Comparison of ENCODE assay signal across 10 mouse cellular contexts in genomic region chr8:119838983-119839340, GRCm38 (mm10). TPM values are rescaled to one million over a fixed set of nuclear protein-coding genes. Genes with fewer than 3 reads are reported as not detected.
DNase-seq lines count a peak whose midpoint lies in the region; ATAC-seq lines count a peak whose summit lies in the region.
"Had no signal": no experiment of that assay in that cellular context is flagged by ENCODE, and none has a peak within 500 bp of the region (broad histone marks: within the 10 kb centered on the region; RNA-seq: fewer than 3 reads in every experiment).

No protein-coding gene starts in this region.

- peak overlapping the region; percentile 6; the same call in 1 of the 2 replicates for H3K9ac ChIP-seq in heart, embryonic 11.5 days (ENCODE audit: low read depth, low read length)
- peak overlapping the region; percentile 79 for H3K9ac ChIP-seq in hindbrain, embryonic 11.5 days (ENCODE audit: low read depth, low read length)
- peak overlapping the region; percentile 70 for H3K9ac ChIP-seq in midbrain, embryonic 11.5 days (ENCODE audit: low read length)

- no peak for ATAC-seq in heart, embryonic 11.5 days (replicated peaks; ENCODE audit: insufficient number of reproducible peaks, low FRiP score, low TSS enrichment)
- no peak for ATAC-seq in hindbrain, embryonic 11.5 days (ENCODE audit: low FRiP score)
- no peak for ATAC-seq in midbrain, embryonic 11.5 days (ENCODE audit: low FRiP score)

- peak overlapping the region; percentile 96 for H3K4me2 ChIP-seq in heart, embryonic 11.5 days
- H3K4me2 ChIP-seq in hindbrain, embryonic 11.5 days (replicated peaks; ENCODE audit: low read depth, low read length) = peak overlapping the region; percentile 86
- peak overlapping the region; percentile 84 for H3K4me2 ChIP-seq in midbrain, embryonic 11.5 days

- no peak for DNase-seq in heart, adult 18-20 months
- peak; percentile 49 for DNase-seq in ES-CJ7 (ENCODE audit: low read depth, low spot score)
- peak; percentile 19 for DNase-seq in hindbrain, embryonic 11.5 days (ENCODE audit: low spot score)
- DNase-seq in midbrain, embryonic 11.5 days (ENCODE audit: low spot score, missing footprints) = no peak
- no peak for DNase-seq in adrenal gland, adult 2 months
- no peak for DNase-seq in kidney, postnatal 10 days
- DNase-seq in adrenal gland, postnatal 36 days = no peak
- DNase-seq: cerebellum, adult 8-10 months; lung, postnatal 14 days had no signal

- 67% methylated on average over 4 of the region's 4 CpGs for WGBS in heart, embryonic 11.5 days (ENCODE audit: insufficient replicate concordance)
- WGBS in hindbrain, embryonic 11.5 days = 58% methylated on average over 4 of the region's 4 CpGs
- 51% methylated on average over 4 of the region's 4 CpGs for WGBS in midbrain, embryonic 11.5 days

- peaks cover 26% of the 10 kb centered on the region for H3K4me1 ChIP-seq in heart, embryonic 11.5 days (ENCODE audit: control insufficient read depth, insufficient read depth, low read length)
- peaks cover 11% of the 10 kb centered on the region for H3K4me1 ChIP-seq in hindbrain, embryonic 11.5 days (replicated peaks; ENCODE audit: control insufficient read depth, insufficient read depth, low read length)
- peaks cover 36% of the 10 kb centered on the region for H3K4me1 ChIP-seq in midbrain, embryonic 11.5 days (ENCODE audit: control insufficient read depth, insufficient read depth, low read length)

- H3K27ac ChIP-seq in heart, embryonic 11.5 days (ENCODE audit: low read depth, low read length) = 0 out of 2 replicates have a peak overlapping the region, but pooled peaks have one; percentile 3
- peak overlapping the region; percentile 56 for H3K27ac ChIP-seq in hindbrain, embryonic 11.5 days (ENCODE audit: low read depth, low read length)
- H3K27ac ChIP-seq in midbrain, embryonic 11.5 days (ENCODE audit: low read depth, low read length) = peak overlapping the region; percentile 44

- H3K36me3 ChIP-seq in heart, embryonic 11.5 days (ENCODE audit: control insufficient read depth, insufficient read depth, low read length) = no peaks in the 10 kb centered on the region
- no peaks in the 10 kb centered on the region for H3K36me3 ChIP-seq in hindbrain, embryonic 11.5 days (ENCODE audit: control insufficient read depth, insufficient read depth, low read length)
- H3K36me3 ChIP-seq in midbrain, embryonic 11.5 days (ENCODE audit: control insufficient read depth, insufficient read depth, low read length) = no peaks in the 10 kb centered on the region

- peak overlapping the region; percentile 70 for H3K4me3 ChIP-seq in heart, embryonic 11.5 days (ENCODE audit: low read depth, low read length)
- H3K4me3 ChIP-seq in hindbrain, embryonic 11.5 days (ENCODE audit: low read depth, low read length) = peak overlapping the region; percentile 67
- peak overlapping the region; percentile 68 for H3K4me3 ChIP-seq in midbrain, embryonic 11.5 days (ENCODE audit: low read depth, low read length)

- 0 out of 2 replicates have a peak, but pooled peaks cover 3% of the 10 kb centered on the region for H3K27me3 ChIP-seq in heart, embryonic 11.5 days (ENCODE audit: control insufficient read depth, insufficient read depth, low read length)
- H3K27me3 ChIP-seq in hindbrain, embryonic 11.5 days (ENCODE audit: control insufficient read depth, insufficient read depth, low read length) = no peaks in the 10 kb centered on the region
- H3K27me3 ChIP-seq in midbrain, embryonic 11.5 days (ENCODE audit: control insufficient read depth, insufficient read depth, low read length) = no peaks in the 10 kb centered on the region

- H3K9me3 ChIP-seq in heart, embryonic 11.5 days (replicated peaks; ENCODE audit: control insufficient read depth, low read length) = no peaks in the 10 kb centered on the region
- H3K9me3 ChIP-seq in hindbrain, embryonic 11.5 days (ENCODE audit: control insufficient read depth, low read length) = no peaks in the 10 kb centered on the region
- no peaks in the 10 kb centered on the region for H3K9me3 ChIP-seq in midbrain, embryonic 11.5 days (ENCODE audit: control insufficient read depth, low read length)

RNA-seq across cellular contexts. Expression of gene Cotl1, which starts 1.4 kb away (rescaled TPM):
- polyA plus RNA-seq in heart, embryonic 11.5 days (2014; fragmentation: Nextera tagmentation; extraction: Ambion mirVana) = 110 and 142 TPM in 2 replicates
- 10 to 100 TPM; 16.7 to 22.9 TPM for total RNA-seq in heart, adult 18-20 months (2021)
- 458 and 496 TPM in 2 replicates for polyA plus RNA-seq in hindbrain, embryonic 11.5 days (2014; fragmentation: Nextera tagmentation; extraction: Ambion mirVana)
- polyA plus RNA-seq in midbrain, embryonic 11.5 days (2014; fragmentation: Nextera tagmentation; extraction: Ambion mirVana) = 411 and 445 TPM in 2 replicates
- total RNA-seq in adrenal gland, adult 2 months (2021) = 10 to 100 TPM; 45.4 to 50.4 TPM
- 156 TPM in 2 replicates for polyA plus RNA-seq in adrenal gland, adult 2 months (2012; rRNA removed)
- total RNA-seq in adrenal gland, postnatal 36 days (2021) = 10 to 100 TPM; 44.4 to 51.3 TPM

RNA-seq across cellular contexts. Expression of gene Klhl36, which starts 23.1 kb away (rescaled TPM):
- 8.6 and 8.9 TPM in 2 replicates for polyA plus RNA-seq in heart, embryonic 11.5 days (2014; fragmentation: Nextera tagmentation; extraction: Ambion mirVana)
- total RNA-seq in heart, adult 18-20 months (2021) = 1 to 10 TPM; 2.3 to 3.0 TPM
- 9.2 and 9.3 TPM in 2 replicates for polyA plus RNA-seq in hindbrain, embryonic 11.5 days (2014; fragmentation: Nextera tagmentation; extraction: Ambion mirVana)
- polyA plus RNA-seq in midbrain, embryonic 11.5 days (2014; fragmentation: Nextera tagmentation; extraction: Ambion mirVana) = 8.2 and 10.2 TPM in 2 replicates
- total RNA-seq in adrenal gland, adult 2 months (2021) = 10 to 100 TPM in 1 of 2 experiments, 1 to 10 TPM in 1; 4.3 to 11.3 TPM
- polyA plus RNA-seq in adrenal gland, adult 2 months (2012; rRNA removed) = 19.8 and 25.5 TPM in 2 replicates
- 1 to 10 TPM; 5.0 to 10.0 TPM for total RNA-seq in adrenal gland, postnatal 36 days (2021)

Comparison
In these comparisons a context has a peak if more than half of its experiments do, and no peak if none do; other contexts are left out.
1. H3K27ac ChIP-seq: peak in every context shown above with its lines; median percentile 56 in hindbrain, embryonic 11.5 days; 44 in midbrain, embryonic 11.5 days; 3 in heart, embryonic 11.5 days.
2. H3K9ac ChIP-seq: peak in every context shown above with its lines; median percentile 79 in hindbrain, embryonic 11.5 days; 70 in midbrain, embryonic 11.5 days; 6 in heart, embryonic 11.5 days.
3. DNase-seq: peak in ES-CJ7 (single experiment) and hindbrain, embryonic 11.5 days (single experiment); none in heart, adult 18-20 months (0 of 2), midbrain, embryonic 11.5 days (single experiment), adrenal gland, adult 2 months (single experiment), kidney, postnatal 10 days (single experiment) and adrenal gland, postnatal 36 days (0 of 2).
4. Peak in every context shown above with its lines, with median percentiles within 50 percentile points of each other: H3K4me2 ChIP-seq and H3K4me3 ChIP-seq.